Mouse (Mus musculus) CH12.LX (cell line): ENCODE measurements around the gene Klhl18. TPM values are rescaled to one million over a fixed set of nuclear protein-coding genes. Genes with fewer than 3 reads are reported as not detected.

Source experiments
- polyA plus RNA-seq: library from polyadenylated mRNA; unstranded; fragments of >175 nt; gene quantifications from 2 replicates; pipeline ENCODE4 v1.2.1, GENCODE M21; 2012; ENCODE audit warnings: low read depth; ENCODE audit not compliant: insufficient read length
- total RNA-seq, 2 experiments: library from RNA; depleted of rRNA; stranded (reverse); fragments of 300-350 nt in 1 of 2; fragments of >200 nt in 1 of 2; gene quantifications; 2 replicates each; pipeline ENCODE4 v1.2.3; 2012 to 2014

Klhl18 gene
- total and polyA plus RNA-seq, 3 experiments = 3.0 to 10.1 (median 4.8) TPM

Other genes starting within 250 kb of the Klhl18 start
- 0.72 and 0.76 TPM in 2 replicates for gene Cspg5, start 232.9 kb downstream of the Klhl18 start, total RNA-seq (2012; rRNA removed)
- gene Cspg5, start 232.9 kb downstream of the Klhl18 start, total RNA-seq (2014; rRNA removed) = 0.36 and 0.40 TPM in 2 replicates
- gene Cspg5, start 232.9 kb downstream of the Klhl18 start, polyA plus RNA-seq = 0.49 and 0.97 TPM in 2 replicates
- gene Elp6, start 171.5 kb downstream of the Klhl18 start, total RNA-seq (2012; rRNA removed) = 32.4 and 35.4 TPM in 2 replicates
- gene Elp6, start 171.5 kb downstream of the Klhl18 start, total RNA-seq (2014; rRNA removed) = 42.6 and 44.7 TPM in 2 replicates
- 24.2 and 25.3 TPM in 2 replicates for gene Elp6, start 171.5 kb downstream of the Klhl18 start, polyA plus RNA-seq
- 38.1 and 40.4 TPM in 2 replicates for gene Scap, start 143.4 kb downstream of the Klhl18 start, total RNA-seq (2012; rRNA removed)
- 24.7 and 25.0 TPM in 2 replicates for gene Scap, start 143.4 kb downstream of the Klhl18 start, total RNA-seq (2014; rRNA removed)
- 39.9 and 48.9 TPM in 2 replicates for gene Scap, start 143.4 kb downstream of the Klhl18 start, polyA plus RNA-seq
- gene Ptpn23, start 68.5 kb downstream of the Klhl18 start, total RNA-seq (2012; rRNA removed) = 8.9 and 12.7 TPM in 2 replicates
- 2.2 and 3.4 TPM in 2 replicates for gene Ptpn23, start 68.5 kb downstream of the Klhl18 start, total RNA-seq (2014; rRNA removed)
- gene Ptpn23, start 68.5 kb downstream of the Klhl18 start, polyA plus RNA-seq = 31.3 and 41.7 TPM in 2 replicates
- not detected in 2 replicates for gene Ngp, start 56.9 kb downstream of the Klhl18 start, total RNA-seq (2012; rRNA removed)
- gene Ngp, start 56.9 kb downstream of the Klhl18 start, total RNA-seq (2014; rRNA removed) = not detected in 2 replicates
- not detected in 2 replicates for gene Ngp, start 56.9 kb downstream of the Klhl18 start, polyA plus RNA-seq
- 1.2 and 1.8 TPM in 2 replicates for gene Kif9, start 264 bp upstream of the Klhl18 start, total RNA-seq (2012; rRNA removed)
- gene Kif9, start 264 bp upstream of the Klhl18 start, total RNA-seq (2014; rRNA removed) = 1.1 and 1.6 TPM in 2 replicates
- gene Kif9, start 264 bp upstream of the Klhl18 start, polyA plus RNA-seq = 1.2 and 1.8 TPM in 2 replicates
- 34.9 and 35.8 TPM in 2 replicates for gene Setd2, start 55.9 kb upstream of the Klhl18 start, total RNA-seq (2012; rRNA removed)
- gene Setd2, start 55.9 kb upstream of the Klhl18 start, total RNA-seq (2014; rRNA removed) = 35.5 and 41.6 TPM in 2 replicates
- gene Setd2, start 55.9 kb upstream of the Klhl18 start, polyA plus RNA-seq = 87.1 and 104 TPM in 2 replicates
- gene Nradd, start 147.8 kb upstream of the Klhl18 start, total RNA-seq (2012; rRNA removed) = 8.9 TPM in 2 replicates
- gene Nradd, start 147.8 kb upstream of the Klhl18 start, total RNA-seq (2014; rRNA removed) = 17.7 and 18.4 TPM in 2 replicates
- gene Nradd, start 147.8 kb upstream of the Klhl18 start, polyA plus RNA-seq = 15.0 and 15.8 TPM in 2 replicates
- gene Nbeal2, start 177.5 kb upstream of the Klhl18 start, total RNA-seq (2012; rRNA removed) = 8.4 and 13.6 TPM in 2 replicates
- 2.6 and 3.2 TPM in 2 replicates for gene Nbeal2, start 177.5 kb upstream of the Klhl18 start, total RNA-seq (2014; rRNA removed)
- 17.7 and 19.7 TPM in 2 replicates for gene Nbeal2, start 177.5 kb upstream of the Klhl18 start, polyA plus RNA-seq
- gene Ccdc12, start 179.8 kb upstream of the Klhl18 start, total RNA-seq (2012; rRNA removed) = 97.8 and 122 TPM in 2 replicates
- gene Ccdc12, start 179.8 kb upstream of the Klhl18 start, total RNA-seq (2014; rRNA removed) = 85.2 and 89.1 TPM in 2 replicates
- 104 and 106 TPM in 2 replicates for gene Ccdc12, start 179.8 kb upstream of the Klhl18 start, polyA plus RNA-seq